Mouse (Mus musculus): ENCODE results near the gene Ccdc12. TPM values are rescaled to one million over a fixed set of nuclear protein-coding genes. Genes with fewer than 3 reads are reported as not detected.

The Ccdc12 gene
- polyA plus RNA-seq, 1 experiment: 34.4 TPM

- TF ChIP-seq CTCF (IDR thresholded peaks at IDR 0.05; ENCODE audit: borderline replicate concordance, insufficient read depth, low read length) (no peak), POLR2A (IDR thresholded peaks at IDR 0.05; ENCODE audit: low read depth, low read length) (no peak)
- no peak overlapping the region for H3K27ac ChIP-seq (ENCODE audit: insufficient read depth, low read length)
- no peak overlapping the region for H3K4me3 ChIP-seq (ENCODE audit: insufficient read depth, low read length)
- peaks cover 4% of the 10 kb centered on the region; the same call in 1 of the 2 replicates for H3K4me1 ChIP-seq (ENCODE audit: control insufficient read depth, insufficient read depth, low read length)
Measured at GRCm38 (mm10) chr9:110713389-110713788, 57.1 kb downstream of the Ccdc12 start.

GRCm38 (mm10) chr9:110715426-110715825, 59.1 kb downstream of the Ccdc12 start:
- H3K4me1 ChIP-seq (ENCODE audit: control insufficient read depth, insufficient read depth, low read length): peaks cover 4% of the 10 kb centered on the region; the same call in 1 of the 2 replicates
- H3K4me3 ChIP-seq (ENCODE audit: insufficient read depth, low read length): no peak overlapping the region
- no peak for TF ChIP-seq CTCF (IDR thresholded peaks at IDR 0.05; ENCODE audit: borderline replicate concordance, insufficient read depth, low read length)
- no peak for TF ChIP-seq POLR2A (IDR thresholded peaks at IDR 0.05; ENCODE audit: low read depth, low read length)
- no peak overlapping the region for H3K27ac ChIP-seq (ENCODE audit: insufficient read depth, low read length)

- TF ChIP-seq POLR2A (IDR thresholded peaks at IDR 0.05; ENCODE audit: low read depth, low read length) (no peak), CTCF (IDR thresholded peaks at IDR 0.05; ENCODE audit: borderline replicate concordance, insufficient read depth, low read length) (peak; percentile 76; the same call in 1 of the 2 replicates)
Measured at GRCm38 (mm10) chr9:110716775-110717174, 60.5 kb downstream of the Ccdc12 start.

GRCm38 (mm10) chr9:110718071-110718470, 61.8 kb downstream of the Ccdc12 start:
- Histone ChIP-seq H3K4me1 (ENCODE audit: control insufficient read depth, insufficient read depth, low read length) (peaks cover 4% of the 10 kb centered on the region; the same call in 1 of the 2 replicates), H3K27ac (ENCODE audit: insufficient read depth, low read length) (no peak overlapping the region), H3K4me3 (ENCODE audit: insufficient read depth, low read length) (no peak overlapping the region)
- no peak for TF ChIP-seq POLR2A (IDR thresholded peaks at IDR 0.05; ENCODE audit: low read depth, low read length)

More at GRCm38 (mm10) chr9:110716775-110717174, 60.5 kb downstream of the Ccdc12 start:
- Histone ChIP-seq H3K4me1 (ENCODE audit: control insufficient read depth, insufficient read depth, low read length) (peaks cover 4% of the 10 kb centered on the region; the same call in 1 of the 2 replicates), H3K4me3 (ENCODE audit: insufficient read depth, low read length) (no peak overlapping the region), H3K27ac (ENCODE audit: insufficient read depth, low read length) (no peak overlapping the region)

- no peak overlapping the region for H3K27ac ChIP-seq (ENCODE audit: insufficient read depth, low read length)
- no peak for TF ChIP-seq POLR2A (IDR thresholded peaks at IDR 0.05; ENCODE audit: low read depth, low read length)
- no peak for TF ChIP-seq CTCF (IDR thresholded peaks at IDR 0.05; ENCODE audit: borderline replicate concordance, insufficient read depth, low read length)
- no peak overlapping the region for H3K4me3 ChIP-seq (ENCODE audit: insufficient read depth, low read length)
- H3K4me1 ChIP-seq (ENCODE audit: control insufficient read depth, insufficient read depth, low read length): peaks cover 4% of the 10 kb centered on the region; the same call in 1 of the 2 replicates
Measured at GRCm38 (mm10) chr9:110718810-110719209, 62.5 kb downstream of the Ccdc12 start.

GRCm38 (mm10) chr9:110719977-110720376, 63.7 kb downstream of the Ccdc12 start:
- no peak for TF ChIP-seq POLR2A (IDR thresholded peaks at IDR 0.05; ENCODE audit: low read depth, low read length)
- no peak for TF ChIP-seq CTCF (IDR thresholded peaks at IDR 0.05; ENCODE audit: borderline replicate concordance, insufficient read depth, low read length)
- Histone ChIP-seq H3K4me1 (ENCODE audit: control insufficient read depth, insufficient read depth, low read length) (peaks cover 4% of the 10 kb centered on the region; the same call in 1 of the 2 replicates), H3K27ac (ENCODE audit: insufficient read depth, low read length) (no peak overlapping the region), H3K4me3 (ENCODE audit: insufficient read depth, low read length) (no peak overlapping the region)

- Histone ChIP-seq H3K4me1 (ENCODE audit: control insufficient read depth, insufficient read depth, low read length) (peaks cover 12% of the 10 kb centered on the region), H3K27ac (ENCODE audit: insufficient read depth, low read length) (no peak overlapping the region)
- no peak for TF ChIP-seq POLR2A (IDR thresholded peaks at IDR 0.05; ENCODE audit: low read depth, low read length)
- TF ChIP-seq CTCF (IDR thresholded peaks at IDR 0.05; ENCODE audit: borderline replicate concordance, insufficient read depth, low read length): no peak
Measured at GRCm38 (mm10) chr9:110722060-110722459, 65.8 kb downstream of the Ccdc12 start.

GRCm38 (mm10) chr9:110725721-110726135, 69.4 kb downstream of the Ccdc12 start:
- H3K27ac ChIP-seq (ENCODE audit: insufficient read depth, low read length): no peak overlapping the region
- H3K4me3 ChIP-seq (ENCODE audit: insufficient read depth, low read length): no peak overlapping the region
- no peak for TF ChIP-seq CTCF (IDR thresholded peaks at IDR 0.05; ENCODE audit: borderline replicate concordance, insufficient read depth, low read length)
- no peak for TF ChIP-seq POLR2A (IDR thresholded peaks at IDR 0.05; ENCODE audit: low read depth, low read length)
- H3K4me1 ChIP-seq (ENCODE audit: control insufficient read depth, insufficient read depth, low read length): peaks cover 8% of the 10 kb centered on the region; the same call in 1 of the 2 replicates

More at GRCm38 (mm10) chr9:110722060-110722459, 65.8 kb downstream of the Ccdc12 start:
- no peak overlapping the region for H3K4me3 ChIP-seq (ENCODE audit: insufficient read depth, low read length)

GRCm38 (mm10) chr9:110726867-110727266, 70.6 kb downstream of the Ccdc12 start:
- no peak for TF ChIP-seq CTCF (IDR thresholded peaks at IDR 0.05; ENCODE audit: borderline replicate concordance, insufficient read depth, low read length)
- no peak for TF ChIP-seq POLR2A (IDR thresholded peaks at IDR 0.05; ENCODE audit: low read depth, low read length)
- Histone ChIP-seq H3K4me3 (ENCODE audit: insufficient read depth, low read length) (no peak overlapping the region), H3K27ac (ENCODE audit: insufficient read depth, low read length) (no peak overlapping the region), H3K4me1 (ENCODE audit: control insufficient read depth, insufficient read depth, low read length) (peaks cover 8% of the 10 kb centered on the region; the same call in 1 of the 2 replicates)

- TF ChIP-seq CTCF (IDR thresholded peaks at IDR 0.05; ENCODE audit: borderline replicate concordance, insufficient read depth, low read length) (peak; percentile 48; the same call in 1 of the 2 replicates), POLR2A (IDR thresholded peaks at IDR 0.05; ENCODE audit: low read depth, low read length) (no peak)
- Histone ChIP-seq H3K4me1 (ENCODE audit: control insufficient read depth, insufficient read depth, low read length) (peaks cover 13% of the 10 kb centered on the region), H3K27ac (ENCODE audit: insufficient read depth, low read length) (no peak overlapping the region), H3K4me3 (ENCODE audit: insufficient read depth, low read length) (no peak overlapping the region)
Measured at GRCm38 (mm10) chr9:110729841-110730240, 73.5 kb downstream of the Ccdc12 start.
